Mouse (Mus musculus): ENCODE data around the gene Rassf4.

DNA sequence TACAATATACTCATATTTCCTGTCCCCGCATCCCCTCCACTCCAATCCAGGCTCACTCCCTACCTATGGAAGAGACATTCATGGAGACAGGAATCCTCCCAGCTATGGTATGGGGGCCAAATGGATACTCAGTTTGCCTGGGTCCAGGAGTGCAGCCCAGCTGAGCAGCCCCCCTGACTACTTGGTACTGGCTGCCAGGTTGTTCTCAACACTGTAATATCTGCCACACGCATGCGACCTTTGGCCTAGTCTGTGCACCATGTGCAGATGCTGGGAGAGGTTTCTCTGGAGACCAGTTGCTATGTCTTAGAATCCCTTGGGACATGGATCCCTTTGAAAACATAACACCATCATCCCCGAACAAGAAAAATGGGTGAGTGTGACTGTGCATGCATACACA, 2.0 kb downstream of the Rassf4 start:
- TF ChIP-seq EP300 (IDR thresholded peaks at IDR 0.05; ENCODE audit: low read depth in 1 of 2, low read length in 2 of 2) (no peak), JUND (IDR thresholded peaks at IDR 0.05; ENCODE audit: low read depth, low read length) (no peak), CTCF (IDR thresholded peaks at IDR 0.05 in 2 of 3, conservative IDR thresholded peaks at IDR 0.05 in 1 of 3; ENCODE audit: control insufficient read depth in 1 of 3, insufficient read depth in 1 of 3, low read depth in 2 of 3, low read length in 3 of 3, poor library complexity in 1 of 3, severe bottlenecking in 1 of 3) (no peak), POLR2A (IDR thresholded peaks at IDR 0.05; ENCODE audit: control insufficient read depth in 1 of 2, insufficient read depth in 1 of 2, low read depth in 1 of 2, low read length in 2 of 2, poor library complexity in 1 of 2) (no peak), MAX (IDR thresholded peaks at IDR 0.05; ENCODE audit: low read length) (no peak), HCFC1 (IDR thresholded peaks at IDR 0.05; ENCODE audit: low read depth, low read length) (no peak), MAFK (IDR thresholded peaks at IDR 0.05; ENCODE audit: borderline replicate concordance, low read depth, low read length) (no peak), KAT2A (conservative IDR thresholded peaks at IDR 0.05; ENCODE audit: low read depth, low read length) (no peak), TAL1 (IDR thresholded peaks at IDR 0.05; ENCODE audit: low read length) (no peak), GABPA (IDR thresholded peaks at IDR 0.05; ENCODE audit: low read depth, low read length) (no peak), RAD21 (IDR thresholded peaks at IDR 0.05; ENCODE audit: low read depth, low read length) (no peak), CHD1 (IDR thresholded peaks at IDR 0.05; ENCODE audit: low read depth, low read length) (no peak)

All from MEL (cell line).